Mouse (Mus musculus): ENCODE data around the gene A2ml1. TPM values are rescaled to one million over a fixed set of nuclear protein-coding genes. Genes with fewer than 3 reads are reported as not detected.
"Not testable (repeated sequence)": the region's sequence is repeated elsewhere in the genome, so short reads cannot be mapped to it uniquely, and the experiment has no call there.

A2ml1 gene
- not detected in 2 replicates for polyA plus RNA-seq (2012; rRNA removed)

DNA sequence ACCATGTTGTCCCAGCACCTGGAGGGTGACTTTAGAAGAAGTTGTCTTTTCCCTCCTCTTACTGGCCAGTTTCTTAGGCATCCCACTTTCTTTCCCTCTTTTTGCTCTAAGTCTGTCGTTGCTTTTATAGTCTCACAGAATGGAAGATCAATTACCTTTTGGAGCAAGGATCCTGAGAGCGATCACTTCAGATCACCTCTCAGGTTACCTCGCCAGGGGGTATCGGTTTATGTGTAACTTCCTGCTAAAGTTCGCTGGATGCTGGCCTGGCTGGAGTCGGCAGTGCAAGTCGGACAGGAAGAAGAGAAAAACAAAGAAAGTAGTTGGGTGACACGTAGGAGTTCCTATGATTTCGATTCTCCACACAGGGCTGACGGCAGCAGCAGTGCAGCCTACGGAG is at the start of gene A2ml1:
TSS of gene A2ml1 (minus strand) at position 101 of the 400 bp plus-strand sequence.
- Histone ChIP-seq H3K27me3 (ENCODE audit: control insufficient read depth, insufficient read depth, low read length) (no peaks in the 10 kb centered on the region), H3K27ac (ENCODE audit: insufficient read depth, low read length) (no peak within 1 kb of the TSS), H3K4me1 (ENCODE audit: control insufficient read depth, insufficient read depth, insufficient read length) (no peaks in the 10 kb centered on the region; the same call in 1 of the 2 replicates), H3K4me3 (ENCODE audit: extremely low read depth, insufficient read depth, insufficient read length) (no peak within 1 kb of the TSS), H3K36me3 (ENCODE audit: control insufficient read depth, insufficient read depth, low read length) (no peaks in the 10 kb centered on the region)
- TF ChIP-seq CTCF (IDR thresholded peaks at IDR 0.05; ENCODE audit: extremely low read depth, insufficient read depth, insufficient read length, insufficient replicate concordance) (no peak), POLR2A (IDR thresholded peaks at IDR 0.05; ENCODE audit: low read depth, low read length) (no peak)
- DNase-seq (ENCODE audit: low read depth in 1 of 2, low spot score in 2 of 2), result no peak
- 67% methylated on average over 11 of the region's 11 CpGs for whole genome bisulfite sequencing

DNA sequence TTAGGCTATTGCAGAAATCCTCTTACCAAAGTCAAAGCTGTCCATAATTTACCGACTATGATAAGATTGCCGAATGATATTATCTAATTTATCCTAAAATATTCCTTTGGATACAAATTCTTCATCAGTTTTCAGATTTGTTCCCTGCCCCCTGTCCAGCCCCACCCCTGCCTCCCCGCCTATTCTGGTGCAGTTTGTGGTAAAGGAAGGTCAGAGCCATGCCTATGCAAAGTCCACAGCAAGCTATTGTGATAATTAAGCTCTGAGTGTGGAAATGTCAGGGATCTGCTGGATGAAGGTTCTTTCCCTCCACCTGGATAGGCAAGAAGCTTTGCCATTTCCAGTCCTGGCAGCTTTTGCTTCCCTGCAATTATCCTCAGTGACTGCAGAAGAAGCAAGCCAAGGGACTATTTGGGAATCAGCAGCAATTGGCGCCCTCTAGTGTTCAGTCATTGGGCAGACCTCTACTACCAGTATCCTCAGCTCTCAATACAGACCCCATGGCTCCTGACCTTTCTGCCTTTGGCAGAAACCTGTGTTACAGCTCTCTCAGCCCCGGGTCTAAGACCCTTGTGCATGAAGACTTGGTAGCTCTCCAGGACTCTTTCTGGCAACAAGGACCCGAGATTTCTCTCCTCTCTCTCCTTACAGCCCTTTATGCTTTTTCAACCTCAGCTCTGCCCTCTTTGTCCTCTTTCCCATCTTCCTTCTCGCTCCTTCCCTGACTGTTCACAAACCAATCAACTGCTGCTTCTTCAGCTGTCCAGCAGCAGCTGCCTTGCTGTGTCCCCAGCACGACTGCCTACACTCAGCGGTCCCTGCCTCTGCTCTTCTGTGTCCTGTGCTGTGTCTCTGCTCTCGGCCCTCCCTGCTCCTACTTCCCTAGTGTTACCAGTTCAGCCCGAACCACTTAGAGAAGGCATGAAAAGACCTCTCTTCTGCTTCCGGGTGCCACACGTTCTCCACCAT is 48.6 kb upstream of the A2ml1 start:
- DNase-seq (ENCODE audit: low read depth in 1 of 2, low spot score in 2 of 2), result peak; percentile 11 to 21
- peak; percentile 32; the same call in 1 of the 2 replicates for TF ChIP-seq CTCF (IDR thresholded peaks at IDR 0.05; ENCODE audit: extremely low read depth, insufficient read depth, insufficient read length, insufficient replicate concordance)
- not testable (repeated sequence) for H3K36me3 ChIP-seq (ENCODE audit: control insufficient read depth, insufficient read depth, low read length); H3K27me3 ChIP-seq (ENCODE audit: control insufficient read depth, insufficient read depth, low read length); H3K4me1 ChIP-seq (ENCODE audit: control insufficient read depth, insufficient read depth, insufficient read length); H3K4me3 ChIP-seq (ENCODE audit: extremely low read depth, insufficient read depth, insufficient read length); H3K27ac ChIP-seq (ENCODE audit: insufficient read depth, low read length)
- WGBS, result 55% methylated on average over 13 of the region's 13 CpGs

DNA sequence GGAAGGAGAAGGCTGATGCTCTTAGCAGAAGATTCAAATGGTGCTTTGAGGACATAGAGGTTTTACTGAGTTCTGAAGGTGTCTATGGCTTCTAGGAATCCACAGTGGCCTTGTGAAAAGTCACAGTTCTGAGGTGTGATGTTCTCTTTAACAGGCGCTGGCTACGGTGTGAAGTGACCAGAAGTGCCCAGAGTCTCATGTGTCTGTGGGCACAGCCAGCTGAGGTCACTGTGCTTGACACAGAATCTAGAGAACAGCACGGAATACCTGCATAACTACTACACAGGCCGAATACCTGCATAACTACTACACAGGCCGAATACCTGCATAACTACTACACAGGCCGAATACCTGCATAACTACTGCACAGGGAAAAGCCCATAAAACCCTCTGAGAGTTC is 43.8 kb upstream of the A2ml1 start:
- DNase-seq (ENCODE audit: low read depth in 1 of 2, low spot score in 2 of 2); H3K36me3 ChIP-seq (ENCODE audit: control insufficient read depth, insufficient read depth, low read length); H3K27me3 ChIP-seq (ENCODE audit: control insufficient read depth, insufficient read depth, low read length); H3K4me3 ChIP-seq (ENCODE audit: extremely low read depth, insufficient read depth, insufficient read length); H3K27ac ChIP-seq (ENCODE audit: insufficient read depth, low read length); H3K4me1 ChIP-seq (ENCODE audit: control insufficient read depth, insufficient read depth, insufficient read length): not testable (repeated sequence)
- WGBS, result 86% methylated on average over 6 of the region's 6 CpGs

DNA sequence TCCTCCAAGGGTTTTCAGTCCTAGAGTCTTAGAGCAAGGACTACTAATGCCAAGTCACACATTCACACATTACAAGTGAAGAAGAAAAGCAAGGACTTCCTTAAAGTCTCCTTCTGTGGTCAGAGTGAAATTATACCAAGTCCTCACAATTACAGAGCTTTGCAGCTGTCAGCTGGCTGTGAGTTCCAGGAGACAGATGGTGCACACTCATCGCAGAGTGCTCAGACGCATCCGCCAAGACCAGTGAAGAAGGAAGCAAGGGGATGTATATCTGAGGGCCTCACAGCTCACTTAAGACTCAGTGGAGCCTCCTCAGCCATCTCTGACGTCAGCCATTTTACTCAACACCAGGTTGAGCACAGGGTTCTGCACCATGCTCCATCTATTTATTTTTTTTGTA is 43.0 kb upstream of the A2ml1 start:
- Histone ChIP-seq H3K27ac (ENCODE audit: insufficient read depth, low read length) (no peak overlapping the region), H3K36me3 (ENCODE audit: control insufficient read depth, insufficient read depth, low read length) (no peaks in the 10 kb centered on the region), H3K27me3 (ENCODE audit: control insufficient read depth, insufficient read depth, low read length) (no peaks in the 10 kb centered on the region), H3K4me1 (ENCODE audit: control insufficient read depth, insufficient read depth, insufficient read length) (peaks cover 4% of the 10 kb centered on the region; the same call in 1 of the 2 replicates), H3K4me3 (ENCODE audit: extremely low read depth, insufficient read depth, insufficient read length) (no peak overlapping the region)
- DNase-seq (ENCODE audit: low read depth in 1 of 2, low spot score in 2 of 2), result no peak
- WGBS, result 35% methylated on average over 4 of the region's 4 CpGs
- TF ChIP-seq POLR2A (IDR thresholded peaks at IDR 0.05; ENCODE audit: low read depth, low read length) (no peak), CTCF (IDR thresholded peaks at IDR 0.05; ENCODE audit: extremely low read depth, insufficient read depth, insufficient read length, insufficient replicate concordance) (no peak)

DNA sequence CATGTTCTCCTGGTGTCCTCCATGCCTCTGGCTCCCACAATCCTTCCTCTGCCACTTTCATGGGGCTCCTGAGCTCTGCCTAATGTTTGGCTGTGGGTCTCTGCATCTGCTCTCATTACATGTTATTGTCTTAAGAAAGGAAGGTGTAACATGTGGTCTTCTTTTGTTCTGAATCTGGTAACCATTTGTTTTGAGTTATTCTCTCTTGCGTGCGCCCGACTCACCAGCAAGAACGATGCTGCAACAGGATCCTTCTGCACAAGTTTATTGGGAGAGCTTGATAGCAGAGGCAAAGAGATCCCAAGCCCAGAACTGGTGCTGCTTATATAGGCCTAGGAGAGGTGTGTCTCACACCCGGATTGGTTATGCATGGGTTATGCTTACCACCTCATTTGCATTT is 42.0 kb upstream of the A2ml1 start, which contains the start of gene Klrb1a:
TSS of gene Klrb1a (minus strand) at position 101 of the 400 bp plus-strand sequence.
- H3K4me3 ChIP-seq (ENCODE audit: extremely low read depth, insufficient read depth, insufficient read length); H3K4me1 ChIP-seq (ENCODE audit: control insufficient read depth, insufficient read depth, insufficient read length); DNase-seq (ENCODE audit: low read depth in 1 of 2, low spot score in 2 of 2); H3K27me3 ChIP-seq (ENCODE audit: control insufficient read depth, insufficient read depth, low read length); H3K36me3 ChIP-seq (ENCODE audit: control insufficient read depth, insufficient read depth, low read length); H3K27ac ChIP-seq (ENCODE audit: insufficient read depth, low read length): not testable (repeated sequence)
- 92% methylated on average over 5 of the region's 5 CpGs for WGBS

DNA sequence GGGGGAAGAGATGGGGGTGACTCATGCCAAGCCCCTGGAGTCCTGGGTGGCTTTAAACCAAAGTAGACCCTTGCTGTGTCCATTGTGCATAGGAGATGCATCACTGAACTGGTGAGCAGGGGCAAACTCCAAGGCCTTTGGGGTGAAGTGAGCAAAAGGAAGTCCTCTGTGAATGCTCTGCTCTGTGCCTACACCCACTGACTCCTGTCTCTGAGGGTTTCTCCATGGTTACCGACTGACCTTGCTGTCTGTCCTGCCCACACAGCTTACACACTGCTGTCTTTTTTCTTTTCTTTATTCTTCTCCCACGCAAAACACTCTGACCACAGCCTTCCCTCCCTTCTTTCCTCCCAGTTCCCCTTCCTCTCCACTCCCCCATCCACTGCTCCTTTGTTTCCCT is 41.3 kb upstream of the A2ml1 start:
- no peaks in the 10 kb centered on the region for H3K36me3 ChIP-seq (ENCODE audit: control insufficient read depth, insufficient read depth, low read length)
- no peak for DNase-seq (ENCODE audit: low read depth in 1 of 2, low spot score in 2 of 2)
- H3K27me3 ChIP-seq (ENCODE audit: control insufficient read depth, insufficient read depth, low read length), result no peaks in the 10 kb centered on the region
- H3K4me1 ChIP-seq (ENCODE audit: control insufficient read depth, insufficient read depth, insufficient read length), result peaks cover 4% of the 10 kb centered on the region; the same call in 1 of the 2 replicates
- H3K4me3 ChIP-seq (ENCODE audit: extremely low read depth, insufficient read depth, insufficient read length), result no peak overlapping the region
- TF ChIP-seq CTCF (IDR thresholded peaks at IDR 0.05; ENCODE audit: extremely low read depth, insufficient read depth, insufficient read length, insufficient replicate concordance) (no peak), POLR2A (IDR thresholded peaks at IDR 0.05; ENCODE audit: low read depth, low read length) (no peak)
- H3K27ac ChIP-seq (ENCODE audit: insufficient read depth, low read length), result no peak overlapping the region
- WGBS, result 45% methylated on average over 2 of the region's 2 CpGs

DNA sequence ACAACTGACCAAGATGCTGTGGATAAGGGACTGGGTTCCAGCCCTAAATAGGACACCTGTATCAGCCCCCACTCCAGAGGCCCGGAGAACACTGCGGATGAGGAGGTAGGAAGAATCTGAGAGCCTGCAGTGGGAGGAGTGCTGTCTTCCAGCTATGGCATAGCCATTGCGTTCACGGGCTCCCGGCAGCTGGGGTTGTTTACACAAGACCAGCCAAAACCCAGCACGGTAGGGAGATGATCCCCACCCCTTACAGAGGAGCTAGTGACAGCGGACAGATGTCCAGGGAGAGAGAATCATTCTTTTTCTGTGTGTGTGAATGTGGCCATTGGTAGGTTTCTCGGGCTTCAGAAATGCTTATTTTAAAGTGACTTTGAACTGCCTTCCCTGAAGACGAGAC is 24.9 kb upstream of the A2ml1 start:
- H3K4me1 ChIP-seq (ENCODE audit: control insufficient read depth, insufficient read depth, insufficient read length), result no peaks in the 10 kb centered on the region
- WGBS, result 90% methylated on average over 9 of the region's 9 CpGs
- H3K27me3 ChIP-seq (ENCODE audit: control insufficient read depth, insufficient read depth, low read length), result no peaks in the 10 kb centered on the region
- no peak overlapping the region for H3K27ac ChIP-seq (ENCODE audit: insufficient read depth, low read length)
- no peaks in the 10 kb centered on the region for H3K36me3 ChIP-seq (ENCODE audit: control insufficient read depth, insufficient read depth, low read length)
- TF ChIP-seq POLR2A (IDR thresholded peaks at IDR 0.05; ENCODE audit: low read depth, low read length) (no peak), CTCF (IDR thresholded peaks at IDR 0.05; ENCODE audit: extremely low read depth, insufficient read depth, insufficient read length, insufficient replicate concordance) (no peak)
- DNase-seq (ENCODE audit: low read depth in 1 of 2, low spot score in 2 of 2), result no peak
- H3K4me3 ChIP-seq (ENCODE audit: extremely low read depth, insufficient read depth, insufficient read length), result no peak overlapping the region
